Mouse (Mus musculus) CD4-positive, CD25-positive, alpha-beta regulatory T cell, adult 9 weeks (primary cell): ENCODE results near the gene Trmt44. TPM values are rescaled to one million over a fixed set of nuclear protein-coding genes. Genes with fewer than 3 reads are reported as not detected.

Source experiments
- polyA plus RNA-seq: library from polyadenylated mRNA; unstranded; fragments of 100-300 nt; shearing (Covaris generic); gene quantifications from one replicate; pipeline ENCODE4 v1.2.1, GENCODE M21; 2017

Trmt44 gene
- 10.1 TPM for polyA plus RNA-seq

DNA sequence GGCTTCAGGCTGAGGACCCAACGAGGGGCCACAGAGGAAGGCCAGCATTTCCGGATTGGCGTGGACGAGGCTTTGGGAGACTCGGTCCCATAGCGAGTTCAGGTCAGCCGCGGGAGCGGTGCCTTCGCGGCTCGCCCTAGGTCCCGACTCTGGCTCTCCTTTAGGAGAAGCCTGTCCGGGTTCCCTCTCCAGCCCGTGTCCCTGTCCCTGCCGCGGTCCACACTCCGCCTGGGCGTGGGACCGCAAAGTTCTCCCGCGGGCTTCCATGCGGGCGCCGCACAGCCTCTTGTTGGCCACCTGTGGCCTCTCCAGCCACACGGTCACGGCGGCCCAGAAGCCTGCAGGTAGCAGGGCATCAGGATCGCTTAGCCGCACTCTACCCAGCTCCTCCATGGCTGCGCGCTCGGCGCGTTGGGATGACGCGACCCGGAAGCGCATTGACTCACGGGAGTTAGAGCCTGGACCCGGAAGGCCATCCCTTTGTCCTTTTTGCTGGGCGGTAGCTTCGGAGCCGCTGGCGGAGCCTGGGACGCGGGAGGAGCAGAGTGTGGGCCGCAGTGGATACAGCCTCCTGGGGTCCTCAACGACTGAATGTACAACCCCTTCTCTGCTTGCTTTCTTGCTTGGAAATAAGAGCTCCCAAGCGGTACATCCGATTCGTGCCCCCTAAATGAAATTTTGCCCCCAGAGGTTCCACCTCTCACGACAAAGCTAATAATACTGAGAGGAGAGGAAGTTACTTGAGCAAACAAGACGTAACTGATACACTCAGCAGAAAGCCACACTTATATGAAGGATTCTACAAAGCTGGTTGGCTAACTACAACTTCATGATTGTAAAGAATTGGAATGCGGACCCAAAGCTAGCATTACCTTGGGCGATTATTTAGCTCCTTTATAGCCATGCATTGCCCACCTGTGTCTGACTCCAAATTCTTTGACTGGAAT lies at the start of gene Trmt44:
Trmt44 (minus strand) TSS at position 418 of the 947 bp plus-strand sequence.

DNA sequence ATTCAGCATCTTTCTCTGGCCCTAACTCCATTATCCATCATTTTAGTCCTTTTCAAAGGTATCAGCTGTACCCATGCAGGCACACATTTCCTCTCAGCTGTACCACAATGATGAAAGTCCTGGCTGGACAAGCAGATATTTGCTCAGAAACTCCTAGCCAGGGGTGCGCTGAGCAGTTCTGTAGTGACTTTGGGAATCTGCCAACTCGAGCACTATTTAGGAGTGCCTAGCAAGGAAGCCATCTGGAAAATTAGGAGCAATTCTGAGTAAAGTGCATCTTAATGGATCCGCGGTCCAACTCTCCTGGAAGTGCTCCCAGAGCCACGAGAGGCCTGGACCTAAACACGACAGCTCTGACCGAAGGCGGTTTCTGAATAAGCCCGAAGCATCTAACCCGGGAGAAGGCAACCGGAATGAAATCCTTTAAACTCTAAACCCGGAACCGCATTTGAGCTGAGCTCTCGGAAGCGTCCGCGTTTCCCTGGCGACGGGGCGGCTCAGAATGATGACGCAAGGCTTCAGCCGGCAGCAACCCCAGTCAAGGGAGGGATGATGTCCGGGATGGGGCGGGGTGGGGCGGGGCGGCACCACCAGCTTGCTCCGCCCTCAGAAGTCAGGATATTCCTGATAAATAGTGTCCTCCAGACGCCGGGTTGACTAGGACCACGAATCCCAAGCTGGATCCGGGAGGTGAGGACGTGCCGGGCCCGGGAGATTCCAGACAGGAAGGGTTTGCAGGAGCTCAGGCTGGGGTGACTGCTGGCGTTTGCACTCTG lies 7.8 kb upstream of the Trmt44 start, which contains the start of gene Acox3:
Acox3 (plus strand) TSS at position 596 of the 776 bp plus-strand sequence.

GRCm38 (mm10) chr5:35525469-35526123 lies 49.3 kb downstream of the Trmt44 start, which contains the start of gene Cpz:
Cpz (minus strand) TSS chr5:35525698.

Other genes with a start within 250 kb of the Trmt44 start
- gene Hmx1, start 186.0 kb downstream of the Trmt44 start, polyA plus RNA-seq = not detected
- gene Cpz, start 49.4 kb downstream of the Trmt44 start, polyA plus RNA-seq = not detected
- 53.9 TPM for gene Acox3, start 8.0 kb upstream of the Trmt44 start, polyA plus RNA-seq
- gene Htra3, start 104.7 kb upstream of the Trmt44 start, polyA plus RNA-seq = not detected
- gene Sh3tc1, start 164.9 kb upstream of the Trmt44 start, polyA plus RNA-seq = 6.1 TPM
- gene Ablim2, start 182.8 kb upstream of the Trmt44 start, polyA plus RNA-seq = 2.5 TPM